Mouse (Mus musculus) hindbrain, postnatal 0 days (tissue): ENCODE results near the gene Ier2. TPM values are rescaled to one million over a fixed set of nuclear protein-coding genes. Genes with fewer than 3 reads are reported as not detected.

Experiments used
- ATAC-seq: fragments of 200-750 bp; cut with Nextera tagmentation; 2 replicates; pipeline ENCODE4 v1.8.0; 2017; ENCODE audit warnings: mild to moderate bottlenecking, moderate TSS enrichment, moderate library complexity
- DNase-seq: peaks from one replicate; pipeline ENCODE4 v3.0.0-alpha.2; 2015; ENCODE audit warnings: low spot score
- H3K27ac ChIP-seq: fragments of 300-500 bp; sonication (generic); 2 replicates; pipeline ENCODE4 v1.5.1; 2014; ENCODE audit warnings: mild to moderate bottlenecking
- H3K27me3 ChIP-seq: fragments of 300-500 bp; sonication (generic); 2 replicates; pipeline ENCODE4 v1.6.1; 2014; ENCODE audit warnings: low read length, mixed read lengths; ENCODE audit not compliant: insufficient read depth
- H3K36me3 ChIP-seq: fragments of 300-500 bp; sonication (generic); 2 replicates; pipeline ENCODE4 v1.6.1; 2014; ENCODE audit warnings: low read length, mixed read lengths; ENCODE audit not compliant: insufficient read depth
- H3K4me1 ChIP-seq: fragments of 300-500 bp; sonication (generic); 2 replicates; pipeline ENCODE4 v1.6.1; 2014; ENCODE audit warnings: antibody characterized with exemption, low read length, mixed read lengths; ENCODE audit not compliant: insufficient read depth
- H3K4me2 ChIP-seq: fragments of 300-500 bp; sonication (generic); 2 replicates; pipeline ENCODE4 v1.6.1; 2014; ENCODE audit warnings: low read depth, mild to moderate bottlenecking, low read length, moderate library complexity, mixed read lengths
- H3K4me3 ChIP-seq: fragments of 300-500 bp; sonication (generic); 2 replicates; pipeline ENCODE4 v1.5.1; 2014; ENCODE audit warnings: low read length
- H3K9ac ChIP-seq: fragments of 300-500 bp; sonication (generic); replicated peaks from 2 replicates; pipeline ENCODE4 v1.6.1; 2014; ENCODE audit warnings: mild to moderate bottlenecking, low read length, moderate library complexity, mixed read lengths
- H3K9me3 ChIP-seq: fragments of 300-500 bp; sonication (generic); 2 replicates; pipeline ENCODE4 v1.6.1; 2016; ENCODE audit warnings: low read length, mixed read lengths
- CTCF ChIP-seq: IDR thresholded peaks from 2 replicates; pipeline ENCODE4 v1.5.1; 2016; ENCODE audit warnings: antibody characterized with exemption, control low read depth, low read depth
- WGBS: fragments of 180-500 bp; shearing (Covaris S2); extraction: QIAGEN DNeasy Blood & Tissue Kit; methylation state at CpG from one replicate; pipeline ENCODE4 v1.1.7; 2014; 5-methylcytosine and 5-hydroxymethylcytosine counted together
- polyA plus RNA-seq: library from polyadenylated mRNA; unstranded; fragments of >200 nt; fragmentation: Nextera tagmentation; extraction: Ambion mirVana; gene quantifications from 2 replicates; pipeline ENCODE4 v1.2.1, GENCODE M21; 2015
- total RNA-seq: library from RNA; depleted of rRNA; stranded (reverse); fragments of >200 nt; gene quantifications from 2 replicates; pipeline ENCODE4 v1.2.3, GENCODE M21; 2014; rRNA removed

Gene Ier2
- 12.5 and 13.3 TPM in 2 replicates for total RNA-seq
- 20.9 TPM in 2 replicates for polyA plus RNA-seq

DNA sequence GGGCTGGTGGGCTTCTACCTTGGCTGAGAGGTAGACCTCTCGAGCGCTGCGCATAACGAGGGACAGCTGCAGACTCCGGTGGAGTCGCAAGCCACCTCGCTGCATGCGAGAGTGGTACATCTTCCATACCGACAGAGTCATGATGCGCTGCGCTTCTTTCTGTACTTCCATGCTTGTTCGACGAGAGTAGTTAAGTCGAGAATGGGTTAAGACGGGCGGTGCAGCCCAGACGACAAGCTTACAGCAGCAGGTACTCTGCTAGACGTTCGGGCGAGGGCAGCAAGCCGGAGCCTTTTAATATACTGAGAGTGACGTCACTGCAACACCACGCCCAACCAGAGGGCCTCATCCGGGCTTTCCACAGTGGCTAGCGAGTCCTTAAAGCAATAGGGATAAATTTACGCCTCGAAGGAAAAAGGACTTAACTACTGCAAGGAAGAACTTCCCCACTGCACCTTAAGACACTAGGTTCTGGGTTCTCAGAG is at the start of gene Ier2:
Gene Ier2, minus strand, starts transcription at position 272 of the 485 bp plus-strand sequence.
- Histone ChIP-seq H3K4me3 (peak within 1 kb of the TSS; percentile 67), H3K36me3 (no peaks in the 10 kb centered on the region), H3K9me3 (no peaks in the 10 kb centered on the region), H3K4me1 (peaks cover 10% of the 10 kb centered on the region), H3K4me2 (peak within 1 kb of the TSS; percentile 67), H3K27me3 (no peaks in the 10 kb centered on the region), H3K9ac (peak within 1 kb of the TSS; percentile 67), H3K27ac (peak within 1 kb of the TSS; percentile 85)
- under 1% methylated on average over 27 of the region's 27 CpGs for WGBS
- peak; percentile 78 for ATAC-seq
- peak; percentile 96 for DNase-seq
- no peak for TF ChIP-seq CTCF

DNA sequence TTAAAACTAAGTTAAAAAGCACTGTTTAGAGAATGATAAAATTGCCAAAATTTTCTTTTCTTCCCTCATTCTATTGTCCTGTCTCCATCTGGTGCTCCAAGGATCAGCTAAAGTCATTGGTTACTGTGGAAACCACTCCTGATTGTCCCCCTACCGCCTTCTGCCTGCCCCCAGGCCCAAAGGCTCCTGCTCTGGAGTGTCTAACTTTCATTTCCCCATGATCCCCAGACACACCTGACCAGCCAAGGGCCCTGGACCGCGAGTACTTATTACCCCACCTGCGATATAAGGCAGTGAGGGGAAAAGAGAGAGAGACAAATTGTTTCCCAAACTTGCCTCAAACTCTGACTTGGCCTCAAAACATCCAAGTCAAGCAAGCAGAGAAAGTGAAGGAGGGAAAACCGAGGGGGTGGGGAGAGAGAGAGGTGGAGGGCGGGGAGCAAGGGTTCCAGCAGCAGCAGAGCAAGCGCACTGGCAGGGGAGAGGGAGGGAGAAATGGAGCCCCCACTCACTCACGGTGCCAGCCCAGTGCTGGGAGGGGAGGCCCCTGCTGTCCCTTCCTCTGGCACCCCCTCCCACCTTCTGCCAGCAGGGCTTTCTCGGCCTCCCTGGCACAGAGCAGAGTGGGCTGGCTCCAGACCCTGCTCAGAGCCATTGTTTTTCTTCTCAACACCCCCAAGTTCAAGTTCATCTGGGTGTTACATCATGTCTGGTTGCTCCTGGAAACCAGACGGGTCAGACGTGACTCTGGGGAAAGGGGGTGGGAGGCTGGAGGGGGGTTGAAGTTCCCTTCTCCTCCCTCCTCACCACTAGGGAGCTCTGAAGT is 49.5 kb upstream of the Ier2 start:
- TF ChIP-seq CTCF = peak; percentile 51
- Histone ChIP-seq H3K27me3 (no peaks in the 10 kb centered on the region), H3K27ac (peak overlapping the region; percentile 77), H3K4me3 (no peak overlapping the region), H3K36me3 (no peaks in the 10 kb centered on the region), H3K9me3 (no peaks in the 10 kb centered on the region), H3K4me1 (peaks cover 19% of the 10 kb centered on the region), H3K9ac (no peak overlapping the region), H3K4me2 (no peak overlapping the region)
- DNase-seq (peak; percentile 89), ATAC-seq (peak; percentile 91)
- 17% methylated on average over 9 of the region's 11 CpGs for WGBS

DNA sequence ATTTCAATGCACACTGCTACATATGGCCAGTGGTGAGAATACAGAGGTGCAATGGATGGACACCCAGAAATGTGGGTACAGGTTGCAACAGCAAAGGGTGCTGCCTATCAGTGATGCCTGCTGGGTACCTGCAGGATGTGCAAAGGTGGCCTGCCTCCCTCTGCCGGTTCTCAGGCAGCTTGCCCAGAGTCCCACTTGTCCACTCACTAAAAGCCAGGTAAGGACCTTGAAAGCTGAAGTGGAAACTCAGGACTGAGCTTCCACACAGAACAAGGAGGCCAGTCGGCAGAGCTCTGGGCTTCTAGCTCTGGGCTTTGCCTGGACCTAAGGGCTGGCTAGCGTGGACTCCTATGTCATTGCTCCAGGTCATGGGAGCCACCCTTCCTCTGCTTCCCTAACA is 48.7 kb upstream of the Ier2 start:
- WGBS = 28% methylated on average over 3 of the region's 3 CpGs
- Histone ChIP-seq H3K27me3 (no peaks in the 10 kb centered on the region), H3K4me2 (no peak overlapping the region), H3K4me1 (peaks cover 23% of the 10 kb centered on the region), H3K9ac (no peak overlapping the region), H3K27ac (peak overlapping the region; percentile 77), H3K4me3 (no peak overlapping the region), H3K9me3 (no peaks in the 10 kb centered on the region), H3K36me3 (no peaks in the 10 kb centered on the region)
- no peak for TF ChIP-seq CTCF
- ATAC-seq = no peak
- DNase-seq = no peak

DNA sequence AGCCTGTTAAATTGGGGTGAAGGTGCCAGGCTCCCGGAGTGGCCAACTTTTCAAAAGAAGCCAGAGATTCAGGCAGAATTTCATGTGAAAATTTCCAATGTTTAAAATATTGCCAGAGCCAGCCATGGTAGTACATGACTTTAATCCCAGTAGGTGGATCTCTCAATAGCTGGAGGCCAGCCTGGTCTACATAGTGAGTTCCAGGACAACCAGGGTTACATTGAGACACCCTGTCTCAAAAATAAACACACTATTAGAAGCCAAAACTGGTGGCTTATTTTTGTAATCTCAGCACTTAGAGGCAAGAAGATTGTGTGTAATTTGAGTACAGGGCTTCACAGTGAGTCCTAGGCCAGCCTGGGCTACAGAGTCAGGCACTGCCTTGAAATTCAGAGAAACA is 47.3 kb upstream of the Ier2 start:
- DNase-seq = no peak
- Histone ChIP-seq H3K4me2 (no peak overlapping the region), H3K4me1 (peaks cover 27% of the 10 kb centered on the region), H3K9ac (no peak overlapping the region), H3K36me3 (no peaks in the 10 kb centered on the region), H3K27ac (peak overlapping the region; percentile 79), H3K27me3 (no peaks in the 10 kb centered on the region), H3K4me3 (no peak overlapping the region), H3K9me3 (no peaks in the 10 kb centered on the region)
- 84% methylated on average over 1 of the region's 1 CpGs for WGBS
- ATAC-seq = no peak
- TF ChIP-seq CTCF = no peak

DNA sequence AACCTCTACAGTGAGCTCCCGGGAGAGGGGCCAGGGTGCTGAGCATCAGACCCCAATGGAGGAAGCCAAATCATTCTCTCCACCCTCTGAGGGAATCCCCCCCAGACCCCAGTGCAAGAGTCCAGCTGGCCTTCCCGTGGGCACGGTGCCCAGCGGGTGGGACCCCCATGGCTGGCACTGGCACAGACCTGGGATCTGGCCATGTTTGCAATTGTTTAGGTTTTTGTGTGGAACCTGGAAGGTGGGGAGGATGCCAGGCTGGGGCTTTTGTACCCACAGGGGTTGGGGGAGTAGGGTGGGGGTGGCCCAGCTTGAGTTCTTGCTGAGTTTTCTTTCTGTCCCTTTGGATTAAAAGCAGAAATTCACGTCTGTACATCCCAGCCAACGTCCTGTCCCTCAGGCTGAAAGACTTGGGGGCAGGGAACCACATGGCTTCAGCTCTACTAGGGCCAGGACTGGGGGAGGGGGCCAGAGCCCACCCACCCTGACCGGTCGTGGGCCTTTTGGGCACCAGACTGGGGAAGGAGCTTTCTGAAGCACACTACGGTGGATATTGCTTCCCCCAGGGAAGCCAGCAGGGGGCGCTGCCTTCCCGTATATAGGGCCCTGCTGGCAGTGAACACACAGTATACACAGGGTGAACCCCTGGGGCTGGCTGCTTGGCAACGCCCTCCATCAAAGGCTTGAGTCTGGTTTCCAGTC is 46.3 kb upstream of the Ier2 start:
- DNase-seq = peak; percentile 96
- no peaks in the 10 kb centered on the region for H3K27me3 ChIP-seq
- peaks cover 22% of the 10 kb centered on the region for H3K4me1 ChIP-seq

DNA sequence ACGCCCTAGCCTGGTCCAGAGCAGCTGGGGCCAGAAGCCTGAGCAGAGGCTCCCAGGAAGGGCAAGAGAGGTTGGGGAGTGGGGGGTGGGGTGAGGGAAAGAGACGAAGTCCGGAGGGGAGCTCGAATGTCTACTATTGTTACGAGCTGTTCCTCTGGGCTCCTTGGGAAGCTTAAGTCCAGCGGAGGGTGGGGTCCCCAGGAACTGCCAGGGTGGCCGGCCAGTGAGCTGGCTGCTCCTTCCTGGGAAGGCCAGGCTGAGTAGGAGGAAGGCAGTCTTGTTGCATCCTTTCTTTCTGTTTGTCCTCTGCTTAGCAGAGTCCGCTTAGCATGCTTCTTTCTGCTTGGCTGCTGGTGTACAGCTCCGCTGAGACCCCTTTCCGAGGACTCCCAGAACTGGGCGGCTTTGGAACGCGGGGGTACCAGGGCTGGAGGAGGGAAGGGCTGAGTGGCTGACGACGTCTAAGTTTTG is 45.5 kb upstream of the Ier2 start:
- WGBS = 10% methylated on average over 15 of the region's 15 CpGs
- H3K9ac ChIP-seq = peak overlapping the region; percentile 22; the same call in 1 of the 2 replicates

More for the DNA sequence above, 46.3 kb upstream of the Ier2 start:
- no peak overlapping the region for H3K4me3 ChIP-seq
- 4% methylated on average over 12 of the region's 12 CpGs for WGBS
- no peaks in the 10 kb centered on the region for H3K36me3 ChIP-seq
- H3K9ac ChIP-seq = no peak overlapping the region
- ATAC-seq = peak; percentile 74
- peak; percentile 97 for TF ChIP-seq CTCF
- no peaks in the 10 kb centered on the region for H3K9me3 ChIP-seq
- no peak overlapping the region for H3K4me2 ChIP-seq
- H3K27ac ChIP-seq = peak overlapping the region; percentile 79

More for the DNA sequence above, 45.5 kb upstream of the Ier2 start:
- H3K4me3 ChIP-seq = no peak overlapping the region
- no peaks in the 10 kb centered on the region for H3K36me3 ChIP-seq
- ATAC-seq = no peak
- H3K27me3 ChIP-seq = no peaks in the 10 kb centered on the region
- H3K4me1 ChIP-seq = peaks cover 22% of the 10 kb centered on the region
- H3K9me3 ChIP-seq = no peaks in the 10 kb centered on the region
- DNase-seq = no peak
- H3K27ac ChIP-seq = peak overlapping the region; percentile 79
- TF ChIP-seq CTCF = no peak
- H3K4me2 ChIP-seq = peak overlapping the region; percentile 34; the same call in 1 of the 2 replicates
